Mouse (Mus musculus) embryonic fibroblast, embryonic 13.5 days (primary cell): ENCODE data around the gene Ano6.

ENCODE experiments used
- CTCF ChIP-seq: IDR thresholded peaks from 2 replicates; pipeline ENCODE4 v1.5.1; 2011; ENCODE audit warnings: mild to moderate bottlenecking, control low read depth, low read length, moderate library complexity, borderline replicate concordance; ENCODE audit not compliant: insufficient read depth
- POLR2A ChIP-seq: IDR thresholded peaks from 2 replicates; pipeline ENCODE4 v1.6.1; 2011; ENCODE audit warnings: low read depth, mild to moderate bottlenecking, control low read depth, low read length, moderate library complexity

GRCm38 (mm10) chr15:95897653-95898052 is 107.0 kb downstream of the Ano6 start:
- TF ChIP-seq CTCF, result no peak
- no peak for TF ChIP-seq POLR2A
